Mouse (Mus musculus) mouse embryonic stem cell (cell line): ENCODE data around the gene Gm5134.

Source experiments
- in situ Hi-C, 2 experiments: fragments of 300-500 bp; cut with MboI; formaldehyde crosslinking; loops; 1 replicate in 1 of 2; 3 replicates in 1 of 2; pipeline ENCODE4 v1.14.3; 2019 to 2020; ENCODE audit warnings: low sequenced_read_pairs in 2 of 2, low pct_unique_long_range_greater_than_20kb in 1 of 2, mixed read lengths in 1 of 2; ENCODE audit not compliant: unreplicated experiment in 1 of 2

Gene Gm5134

DNA sequence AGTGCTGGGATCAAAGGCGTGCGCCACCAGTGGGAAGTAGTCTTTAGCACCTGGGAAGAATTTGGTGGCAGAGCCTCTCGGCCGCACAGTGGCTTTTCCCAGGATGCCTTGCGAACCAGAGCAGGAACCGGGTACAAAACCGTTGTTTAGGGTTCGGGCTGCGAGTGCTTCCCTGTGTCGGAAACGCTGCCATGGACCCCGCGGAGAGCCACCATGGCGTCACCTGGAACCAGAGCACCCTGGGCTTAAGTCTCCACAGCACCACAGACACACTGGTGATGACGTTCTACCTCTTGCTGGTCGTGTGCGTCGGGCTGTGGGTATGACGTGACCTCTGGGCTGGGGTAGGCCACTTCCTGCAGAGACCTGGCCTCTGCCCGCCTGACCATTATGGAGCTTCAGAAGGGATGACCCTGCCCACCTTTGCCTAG lies at the start of gene Gm5134:
Gene Gm5134 (plus strand): TSS at position 134 of the 431 bp plus-strand sequence.
- in situ Hi-C loops: loop anchor here (5.0 to 25.0 kb wide), 4 partner anchors 67 to 367 kb away; partner anchors contain the start of gene Ggt5 (in 1 of the 2)

- in situ Hi-C loops: no loop called here
These were observed 47.4 kb upstream of the Gm5134 start for GRCm38 (mm10) chr10:75906882-75907281.

- in situ Hi-C loops: no loop called here
These were observed 43.6 kb upstream of the Gm5134 start for GRCm38 (mm10) chr10:75910698-75911097.

DNA sequence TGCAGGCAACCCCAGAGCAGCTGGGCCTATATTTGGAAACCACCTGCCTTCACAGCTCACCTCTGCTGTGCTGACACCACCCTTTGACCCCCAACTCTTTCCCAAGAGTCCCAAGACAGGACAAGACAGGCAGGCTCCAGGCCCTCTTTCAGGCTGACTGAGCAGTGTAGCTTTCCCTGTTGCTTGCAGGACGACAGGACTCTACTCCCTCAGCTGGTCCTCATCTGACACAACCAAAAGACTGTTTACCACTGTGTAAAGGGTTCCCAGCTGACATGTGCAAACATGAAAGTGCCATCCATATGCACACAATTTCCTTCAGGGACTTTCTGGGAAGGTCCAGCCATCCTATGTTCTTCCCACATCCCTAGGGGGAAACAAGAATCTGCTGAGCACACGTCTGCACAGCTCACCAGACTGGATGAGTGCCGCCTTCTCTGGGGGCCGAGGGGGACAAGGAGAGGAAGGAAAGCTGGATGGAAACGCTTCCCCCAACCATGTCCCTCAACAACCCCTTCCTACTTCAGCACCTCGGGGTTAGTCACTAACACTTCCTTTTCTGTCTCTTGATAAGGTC lies 41.2 kb upstream of the Gm5134 start:
- in situ Hi-C loops: no loop called here

- in situ Hi-C loops: no loop called here
These were observed 38.8 kb upstream of the Gm5134 start for GRCm38 (mm10) chr10:75915557-75915956.

DNA sequence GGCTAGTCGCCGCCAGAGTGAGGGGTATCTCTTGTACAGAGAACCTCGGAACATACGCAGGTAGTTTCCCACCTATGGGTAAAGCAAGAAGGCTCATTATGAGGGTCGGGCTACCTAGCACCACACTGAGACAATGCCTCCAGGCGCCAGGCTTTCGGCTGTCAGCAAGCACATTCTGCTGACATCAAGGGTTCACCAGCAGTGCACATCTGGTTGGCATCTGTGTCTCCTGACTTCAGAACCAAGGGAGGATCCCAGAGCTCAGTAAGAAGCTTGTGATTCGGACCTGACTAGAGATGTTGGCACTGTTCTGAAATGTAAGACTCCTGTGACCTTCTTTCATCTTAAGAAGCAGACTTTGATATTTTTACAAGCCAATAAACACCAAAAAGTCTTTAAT lies 37.5 kb upstream of the Gm5134 start:
- in situ Hi-C loops: no loop called here

DNA sequence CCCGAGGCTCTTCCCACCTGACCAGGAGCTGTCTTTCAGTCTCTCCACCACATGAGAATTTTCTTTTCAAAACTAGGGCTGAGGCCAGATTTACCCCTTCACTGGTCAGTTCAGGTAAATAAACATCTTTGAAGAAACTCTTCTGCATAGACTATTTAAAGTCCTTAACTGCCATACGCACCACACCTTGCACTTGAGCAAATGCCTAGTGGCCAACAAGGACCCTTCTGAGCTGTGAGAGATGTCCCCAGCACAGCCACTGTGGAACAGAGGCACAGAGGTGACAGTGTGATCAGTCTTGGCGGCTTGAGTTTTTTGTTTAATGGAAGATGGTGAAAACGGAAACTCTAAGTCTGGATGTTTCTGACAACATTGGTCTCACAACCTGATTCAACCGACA lies 35.3 kb upstream of the Gm5134 start:
- in situ Hi-C loops: no loop called here

- in situ Hi-C loops: no loop called here
These were observed 33.1 kb upstream of the Gm5134 start, which contains the start of gene Smarcb1 for GRCm38 (mm10) chr10:75921026-75921725. Gene Smarcb1 (minus strand): TSS chr10:75921617.

DNA sequence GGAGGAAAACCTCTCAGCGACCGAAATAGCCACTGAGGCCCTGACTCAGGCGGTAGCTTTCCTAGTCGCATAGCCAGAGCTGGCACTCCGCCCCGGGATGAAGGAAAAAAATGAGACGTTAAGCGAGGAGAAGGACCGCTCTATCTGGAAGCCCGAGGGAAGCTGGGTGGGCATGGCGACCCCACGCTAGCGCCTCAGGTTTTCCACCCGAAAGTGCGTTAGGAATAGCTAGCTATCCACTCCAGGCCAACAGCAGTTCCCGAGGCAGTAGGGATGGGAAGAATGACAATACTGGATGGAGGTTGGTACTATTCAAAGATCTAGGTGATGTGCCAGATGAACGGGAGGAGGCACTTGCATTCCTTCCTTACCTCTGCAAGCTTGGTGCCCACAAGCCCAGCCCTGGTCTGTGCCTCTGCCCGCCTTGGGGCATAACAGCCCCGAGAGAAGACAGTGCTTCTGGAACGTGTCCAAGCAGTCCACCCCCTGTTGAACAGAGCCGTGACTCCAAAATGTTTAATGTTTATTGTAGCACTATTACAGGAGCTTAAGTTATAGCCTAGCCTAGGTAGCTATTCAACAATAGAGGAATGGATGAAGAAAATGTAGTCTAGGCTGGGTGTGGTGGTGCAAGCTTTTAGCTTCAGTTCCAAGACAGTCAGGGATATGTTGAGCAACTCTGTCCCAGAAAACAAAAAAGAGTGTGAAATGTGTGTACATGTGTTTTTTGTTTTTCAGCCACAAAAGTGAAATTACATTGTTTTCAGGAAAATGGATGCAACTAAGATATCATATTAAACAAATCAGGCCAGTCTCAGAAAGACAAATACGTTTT lies 32.4 kb upstream of the Gm5134 start:
- in situ Hi-C loops: no loop called here

DNA sequence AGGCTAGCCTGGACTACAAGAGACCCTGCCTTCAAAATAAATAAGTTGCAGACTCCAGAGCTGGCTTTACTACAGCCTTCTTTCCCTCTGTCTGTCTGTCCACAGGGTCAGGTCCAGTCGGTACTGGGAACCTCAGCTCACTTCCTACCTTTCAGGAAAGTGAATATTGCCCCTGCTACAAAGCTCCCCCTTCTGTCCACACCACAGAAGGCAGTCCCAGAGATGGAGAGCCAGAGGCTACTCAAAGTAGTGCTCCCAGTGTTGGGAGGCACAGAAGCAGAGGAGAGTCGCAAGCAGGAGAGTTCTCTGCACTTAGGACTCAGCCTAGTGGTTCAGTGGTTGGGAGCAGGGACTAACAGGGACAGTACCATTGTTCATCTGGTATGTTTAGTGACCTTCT lies 30.0 kb upstream of the Gm5134 start:
- in situ Hi-C loops: no loop called here

GRCm38 (mm10) chr10:75926396-75926795 lies 27.9 kb upstream of the Gm5134 start:
- in situ Hi-C loops: no loop called here

GRCm38 (mm10) chr10:75930304-75930703 lies 24.0 kb upstream of the Gm5134 start:
- in situ Hi-C loops: no loop called here

DNA sequence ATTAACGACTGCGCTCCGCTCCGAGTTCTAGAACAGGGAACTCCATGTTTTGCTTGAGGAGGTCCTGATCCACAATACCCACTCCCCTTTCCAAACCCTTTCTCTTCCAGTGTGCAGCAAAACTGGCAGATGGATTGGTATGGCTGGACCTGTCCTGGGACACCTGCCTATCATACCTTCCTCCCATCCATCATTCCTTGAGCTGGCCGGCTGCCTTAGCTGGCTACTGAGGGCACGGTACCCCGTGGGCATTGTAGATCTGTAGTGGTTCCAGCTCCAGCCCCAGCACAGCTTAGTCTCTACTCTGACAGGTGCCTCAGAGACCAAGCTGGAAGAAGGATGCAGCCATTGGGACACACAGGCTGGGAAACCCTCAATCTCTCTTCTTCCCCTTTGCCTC lies 23.0 kb upstream of the Gm5134 start:
- in situ Hi-C loops: no loop called here

DNA sequence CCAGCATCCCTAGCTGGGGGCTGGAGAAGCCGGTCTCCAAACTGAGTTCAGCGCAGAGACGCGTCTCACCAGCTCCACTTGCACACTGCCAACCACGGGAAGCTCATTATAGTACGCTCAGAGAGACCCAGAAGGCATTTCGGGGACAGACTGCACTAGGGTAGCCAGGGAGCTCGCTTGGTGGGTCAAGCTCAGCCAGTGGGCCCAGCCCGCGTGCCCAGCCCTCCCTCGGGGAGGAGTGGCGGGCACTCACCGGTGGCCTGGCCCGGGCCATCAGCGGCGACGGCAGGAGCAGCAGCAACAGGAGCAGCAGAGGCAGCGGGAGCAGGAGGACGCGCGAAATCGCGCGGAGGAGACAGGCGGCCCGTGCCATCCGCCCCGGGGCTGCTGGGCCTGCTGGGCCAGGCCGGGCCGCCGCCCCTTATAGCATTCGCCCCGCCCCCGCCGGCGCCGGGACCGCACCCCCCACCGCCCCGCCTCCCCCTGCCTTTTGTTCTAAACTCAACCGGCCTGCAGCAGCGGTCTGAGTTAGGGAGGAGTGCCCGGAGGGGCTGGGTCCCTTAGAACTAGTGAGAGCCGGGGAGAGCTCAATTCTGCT lies 22.1 kb upstream of the Gm5134 start:
- in situ Hi-C loops: no loop called here

- in situ Hi-C loops: no loop called here
These were observed 21.4 kb upstream of the Gm5134 start, which contains the start of gene Chchd10 for GRCm38 (mm10) chr10:75932891-75933290. Gene Chchd10 (plus strand): TSS chr10:75933130.

- in situ Hi-C loops: loop anchor here in 1 of 2 experiments (5.0 kb wide), 1 partner anchor 63 kb away; no protein-coding TSS in a partner anchor
These were observed 19.3 kb upstream of the Gm5134 start for GRCm38 (mm10) chr10:75934991-75935390.

DNA sequence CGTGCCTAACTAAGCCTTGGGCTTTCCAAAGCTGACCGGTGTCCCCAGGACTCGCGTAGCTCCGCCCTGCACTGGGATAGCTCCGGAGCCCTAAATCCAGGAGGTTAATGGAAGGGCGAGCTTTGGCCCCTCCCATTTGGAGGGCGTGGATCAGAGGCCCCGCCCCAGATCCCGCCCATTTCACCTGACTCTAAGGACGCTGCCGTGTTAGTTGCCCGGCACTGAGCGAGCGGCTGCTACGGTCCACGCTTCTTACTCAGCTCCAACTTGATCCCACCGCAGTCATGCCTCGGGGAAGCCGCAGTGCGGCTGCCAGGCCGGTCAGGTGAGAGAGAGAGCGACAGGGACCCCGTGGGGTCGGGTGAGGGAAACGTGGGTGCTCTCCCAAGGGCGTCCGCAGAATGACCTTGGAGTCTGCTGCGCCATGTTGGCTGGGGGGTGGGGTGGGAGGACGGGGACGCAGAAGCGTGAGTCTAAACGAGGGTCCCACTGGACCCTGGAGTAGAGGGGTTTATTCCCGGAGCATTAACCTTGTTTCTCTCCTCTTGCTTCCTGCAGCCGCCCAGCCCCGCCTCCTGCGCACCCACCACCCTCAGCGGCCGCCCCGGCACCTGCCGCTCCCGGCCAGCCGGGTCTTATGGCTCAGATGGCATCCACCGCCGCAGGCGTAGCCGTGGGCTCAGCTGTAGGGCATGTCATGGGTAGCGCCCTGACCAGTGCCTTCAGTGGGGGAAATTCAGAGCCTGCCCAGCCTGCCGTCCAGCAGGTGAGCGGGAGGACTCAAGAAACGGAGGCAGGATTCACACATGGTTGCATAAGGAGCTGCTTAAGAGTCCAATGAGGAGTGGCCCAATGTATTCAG lies 18.4 kb upstream of the Gm5134 start, which contains the start of gene Mmp11:
Gene Mmp11 (minus strand): TSS at position 817 of the 862 bp plus-strand sequence.
- in situ Hi-C loops: loop anchor here in 1 of 2 experiments (5.0 kb wide), 1 partner anchor 64 kb away; no protein-coding TSS in a partner anchor
